Mouse (Mus musculus) lung, adult 2 months (tissue): ENCODE data around the gene Tm9sf2.

ENCODE experiments used
- CTCF ChIP-seq: fragments of 200-500 bp; IDR thresholded peaks from 2 replicates; pipeline ENCODE4 v1.5.1; 2011; ENCODE audit warnings: mild to moderate bottlenecking, low read length, control low read depth; ENCODE audit not compliant: insufficient read depth
- POLR2A ChIP-seq: fragments of 200-500 bp; IDR thresholded peaks from 2 replicates; pipeline ENCODE4 v1.6.1; 2011; ENCODE audit warnings: low read depth, mild to moderate bottlenecking, control low read depth, low read length, borderline replicate concordance; ENCODE audit errors: extremely low read depth

GRCm38 (mm10) chr14:122096331-122096730, 10.5 kb upstream of the Tm9sf2 start:
- TF ChIP-seq POLR2A (no peak), CTCF (no peak)
